8 mouse cellular contexts compared by ENCODE assay signal in genomic region chr17:8802161-8802888, GRCm38 (mm10).
DNase-seq lines count a peak whose midpoint lies in the region; ATAC-seq and TF ChIP-seq lines count a peak whose summit lies in the region.

No protein-coding gene starts in this region.

- no peak overlapping the region for H3K27ac ChIP-seq in ES-E14 (ENCODE audit: insufficient read depth, low read depth, low read length, poor library complexity, severe bottlenecking)
- no peak overlapping the region for H3K27ac ChIP-seq in embryonic facial prominence, embryonic 13.5 days
- peak overlapping the region; percentile 88 for H3K27ac ChIP-seq in hindbrain, embryonic 11.5 days (ENCODE audit: low read depth, low read length)
- no peak overlapping the region for H3K27ac ChIP-seq in liver, embryonic 12.5 days
- H3K27ac ChIP-seq in neural tube, embryonic 13.5 days (replicated peaks) = peak overlapping the region; percentile 92

- no peaks in the 10 kb centered on the region for H3K36me3 ChIP-seq in erythroblast, embryonic 14.5 days (ENCODE audit: control insufficient read depth)
- H3K36me3 ChIP-seq in ES-E14 (ENCODE audit: control insufficient read depth, insufficient read depth, low read length, poor library complexity, severe bottlenecking) = no peaks in the 10 kb centered on the region
- H3K36me3 ChIP-seq in embryonic facial prominence, embryonic 13.5 days = no peaks in the 10 kb centered on the region
- no peaks in the 10 kb centered on the region for H3K36me3 ChIP-seq in hindbrain, embryonic 11.5 days (ENCODE audit: control insufficient read depth, insufficient read depth, low read length)
- H3K36me3 ChIP-seq in liver, embryonic 12.5 days = no peaks in the 10 kb centered on the region
- H3K36me3 ChIP-seq in neural tube, embryonic 13.5 days = no peaks in the 10 kb centered on the region

- H3K4me2 ChIP-seq in embryonic facial prominence, embryonic 13.5 days = peak overlapping the region; percentile 97
- peak overlapping the region; percentile 98 for H3K4me2 ChIP-seq in hindbrain, embryonic 11.5 days (replicated peaks; ENCODE audit: low read depth, low read length)
- peak overlapping the region; percentile 74 for H3K4me2 ChIP-seq in liver, embryonic 12.5 days
- H3K4me2 ChIP-seq in neural tube, embryonic 13.5 days = peak overlapping the region; percentile 87

- peaks cover 79% of the 10 kb centered on the region for H3K27me3 ChIP-seq in erythroblast, embryonic 14.5 days (ENCODE audit: control insufficient read depth)
- H3K27me3 ChIP-seq in embryonic facial prominence, embryonic 13.5 days = peaks cover 77% of the 10 kb centered on the region
- H3K27me3 ChIP-seq in hindbrain, embryonic 11.5 days (ENCODE audit: control insufficient read depth, insufficient read depth, low read length) = peaks cover 29% of the 10 kb centered on the region
- H3K27me3 ChIP-seq in liver, embryonic 12.5 days (replicated peaks) = peaks cover 88% of the 10 kb centered on the region
- peaks cover 43% of the 10 kb centered on the region for H3K27me3 ChIP-seq in neural tube, embryonic 13.5 days

- WGBS in embryonic facial prominence, embryonic 13.5 days = under 1% methylated on average over 33 of the region's 33 CpGs
- under 1% methylated on average over 33 of the region's 33 CpGs for WGBS in hindbrain, embryonic 11.5 days
- WGBS in liver, embryonic 12.5 days (ENCODE audit: insufficient replicate concordance) = 2% methylated on average over 33 of the region's 33 CpGs
- WGBS in neural tube, embryonic 13.5 days = under 1% methylated on average over 33 of the region's 33 CpGs

- 0 out of 2 replicates have a peak overlapping the region, but pooled peaks have one; percentile 45 for H3K9ac ChIP-seq in ES-E14 (ENCODE audit: insufficient read depth, low read depth, low read length, poor library complexity, severe bottlenecking)
- peak overlapping the region; percentile 75 for H3K9ac ChIP-seq in embryonic facial prominence, embryonic 13.5 days
- H3K9ac ChIP-seq in hindbrain, embryonic 11.5 days (ENCODE audit: low read depth, low read length) = peak overlapping the region; percentile 62
- peak overlapping the region; percentile 39 for H3K9ac ChIP-seq in liver, embryonic 12.5 days
- peak overlapping the region; percentile 93 for H3K9ac ChIP-seq in neural tube, embryonic 13.5 days

- no peaks in the 10 kb centered on the region for H3K9me3 ChIP-seq in erythroblast, embryonic 14.5 days (ENCODE audit: control insufficient read depth, low read length)
- no peaks in the 10 kb centered on the region for H3K9me3 ChIP-seq in ES-E14 (ENCODE audit: control insufficient read depth, insufficient read depth, low read depth, low read length)
- no peaks in the 10 kb centered on the region for H3K9me3 ChIP-seq in embryonic facial prominence, embryonic 13.5 days
- no peaks in the 10 kb centered on the region for H3K9me3 ChIP-seq in hindbrain, embryonic 11.5 days (ENCODE audit: control insufficient read depth, low read length)
- H3K9me3 ChIP-seq in liver, embryonic 12.5 days (replicated peaks) = no peaks in the 10 kb centered on the region
- H3K9me3 ChIP-seq in neural tube, embryonic 13.5 days = no peaks in the 10 kb centered on the region

- no peak for ATAC-seq in erythroblast, adult 5-6 weeks (replicated peaks; ENCODE audit: low FRiP score, poor library complexity, severe bottlenecking)
- 0 out of 2 replicates have a peak, but pooled peaks have one; percentile 16 for ATAC-seq in embryonic facial prominence, embryonic 13.5 days (ENCODE audit: insufficient number of reproducible peaks, insufficient read depth, low FRiP score, low TSS enrichment, low read depth)
- ATAC-seq in hindbrain, embryonic 11.5 days (ENCODE audit: low FRiP score) = peak; percentile 31; the same call in 1 of the 2 replicates
- no peak for ATAC-seq in liver, embryonic 12.5 days
- ATAC-seq in neural tube, embryonic 13.5 days (ENCODE audit: low read depth) = peak; percentile 34

- no peak for DNase-seq in ES-E14 (ENCODE audit: low read depth, low spot score)
- peak; percentile 69 for DNase-seq in hindbrain, embryonic 11.5 days (ENCODE audit: low spot score)
- DNase-seq in frontal cortex, adult 2 months (ENCODE audit: extremely low spot score in 1 of 2, low spot score in 1 of 2) = no peak

- H3K4me3 ChIP-seq in erythroblast, embryonic 14.5 days (replicated peaks) = peak overlapping the region; percentile 24
- peak overlapping the region; percentile 63 to 71 for H3K4me3 ChIP-seq in ES-E14 (ENCODE audit: insufficient read depth in 1 of 2, low read depth in 1 of 2, low read length in 2 of 2, poor library complexity in 1 of 2, severe bottlenecking in 1 of 2)
- H3K4me3 ChIP-seq in embryonic facial prominence, embryonic 13.5 days = peak overlapping the region; percentile 69
- H3K4me3 ChIP-seq in hindbrain, embryonic 11.5 days (ENCODE audit: low read depth, low read length) = peak overlapping the region; percentile 54
- H3K4me3 ChIP-seq in liver, embryonic 12.5 days = peak overlapping the region; percentile 54
- peak overlapping the region; percentile 87 for H3K4me3 ChIP-seq in neural tube, embryonic 13.5 days

- no peaks in the 10 kb centered on the region for H3K4me1 ChIP-seq in erythroblast, embryonic 14.5 days (ENCODE audit: control insufficient read depth)
- peaks cover 0 to 5% of the 10 kb centered on the region in 2 experiments; a peak in 1 of 4 replicates for H3K4me1 ChIP-seq in ES-E14 (ENCODE audit: control insufficient read depth in 2 of 2, insufficient read depth in 2 of 2, low read length in 2 of 2, poor library complexity in 1 of 2)
- peaks cover 23% of the 10 kb centered on the region for H3K4me1 ChIP-seq in embryonic facial prominence, embryonic 13.5 days
- peaks cover 6% of the 10 kb centered on the region for H3K4me1 ChIP-seq in hindbrain, embryonic 11.5 days (replicated peaks; ENCODE audit: control insufficient read depth, insufficient read depth, low read length)
- peaks cover 23% of the 10 kb centered on the region for H3K4me1 ChIP-seq in liver, embryonic 12.5 days
- H3K4me1 ChIP-seq in neural tube, embryonic 13.5 days (replicated peaks) = peaks cover 52% of the 10 kb centered on the region

- in situ Hi-C loops in ES-E14 (cut with MboI; ENCODE audit: low sequenced_read_pairs in 2 of 2, unreplicated experiment in 2 of 2) = no loop called here

TF ChIP-seq in ES-E14, 5 proteins besides CTCF, POLR2A, EP300 and RAD21:
- no peak for TF ChIP-seq MAFK (IDR thresholded peaks at IDR 0.05; ENCODE audit: insufficient read depth, low read depth, low read length)
- no peak for TF ChIP-seq HCFC1 (IDR thresholded peaks at IDR 0.05; ENCODE audit: borderline replicate concordance, insufficient read depth, low read length)
- TF ChIP-seq ZNF384 (IDR thresholded peaks at IDR 0.05; ENCODE audit: low read depth, low read length) = no peak
- TF ChIP-seq ZC3H11A (IDR thresholded peaks at IDR 0.05; ENCODE audit: borderline replicate concordance, low read depth, low read length) = no peak
- no peak for TF ChIP-seq CHD2 (IDR thresholded peaks at IDR 0.05; ENCODE audit: low read depth, low read length)

Comparison
In these comparisons a context has a peak if more than half of its experiments do, and no peak if none do; other contexts are left out.
1. H3K4me3 ChIP-seq: peak in every context shown above with its lines; median percentile 87 in neural tube, embryonic 13.5 days; 69 in embryonic facial prominence, embryonic 13.5 days; 67 in ES-E14; 54 in hindbrain, embryonic 11.5 days; 54 in liver, embryonic 12.5 days; 24 in erythroblast, embryonic 14.5 days.
2. ATAC-seq: peak in embryonic facial prominence, embryonic 13.5 days (single experiment), hindbrain, embryonic 11.5 days (single experiment) and neural tube, embryonic 13.5 days (single experiment); none in erythroblast, adult 5-6 weeks (single experiment) and liver, embryonic 12.5 days (single experiment).
3. H3K27ac ChIP-seq: peak in hindbrain, embryonic 11.5 days (single experiment) and neural tube, embryonic 13.5 days (single experiment); none in ES-E14 (single experiment), embryonic facial prominence, embryonic 13.5 days (single experiment) and liver, embryonic 12.5 days (single experiment).
4. H3K9ac ChIP-seq: peak in every context shown above with its lines; median percentile 93 in neural tube, embryonic 13.5 days; 75 in embryonic facial prominence, embryonic 13.5 days; 62 in hindbrain, embryonic 11.5 days; 45 in ES-E14; 39 in liver, embryonic 12.5 days.
5. Peak in every context shown above with its lines, with median percentiles within 50 percentile points of each other: H3K4me2 ChIP-seq.